Mouse (Mus musculus) G1E (cell line): ENCODE data around the gene Coro1a. TPM values are rescaled to one million over a fixed set of nuclear protein-coding genes. Genes with fewer than 3 reads are reported as not detected.

Source experiments
- ATAC-seq: 2 replicates; pipeline ENCODE4 v1.8.0; 2016; ENCODE audit warnings: mild to moderate bottlenecking; ENCODE audit not compliant: insufficient number of reproducible peaks, poor library complexity, low FRiP score, severe bottlenecking; ENCODE audit errors: extremely low read depth
- DNase-seq: peaks from one replicate; pipeline ENCODE4 v3.0.0; 2012; ENCODE audit warnings: low spot score
- H3K27me3 ChIP-seq: 2 replicates; pipeline ENCODE4 v1.6.1; 2012; ENCODE audit warnings: mild to moderate bottlenecking, low read length, inconsistent platforms; ENCODE audit not compliant: insufficient read depth
- H3K36me3 ChIP-seq: replicated peaks from 2 replicates; pipeline ENCODE3; 2012; ENCODE audit warnings: mild to moderate bottlenecking, inconsistent platforms
- H3K4me1 ChIP-seq: 2 replicates; pipeline ENCODE4 v1.6.1; 2012; ENCODE audit warnings: low read depth, low read length, inconsistent platforms, mixed read lengths; ENCODE audit not compliant: insufficient read depth
- H3K4me3 ChIP-seq: 2 replicates; pipeline ENCODE4 v1.5.1; 2012; ENCODE audit warnings: low read depth, mild to moderate bottlenecking, inconsistent platforms, low read length, moderate library complexity, mixed read lengths
- H3K9me3 ChIP-seq: replicated peaks from 2 replicates; pipeline ENCODE4 v1.6.1; 2012; ENCODE audit warnings: inconsistent platforms
- CTCF ChIP-seq: IDR thresholded peaks from 2 replicates; pipeline ENCODE4 v1.5.1; 2012; ENCODE audit warnings: low read depth, low read length, inconsistent platforms, mixed read lengths
- GATA1 ChIP-seq: IDR thresholded peaks from 2 replicates; pipeline ENCODE4 v1.6.1; 2012; ENCODE audit warnings: borderline replicate concordance, low read length, inconsistent platforms, mixed read lengths
- GATA2 ChIP-seq: IDR thresholded peaks from 2 replicates; pipeline ENCODE4 v1.6.1; 2012; ENCODE audit warnings: low read depth, low read length, inconsistent platforms, borderline replicate concordance
- POLR2AphosphoS5 ChIP-seq: IDR thresholded peaks from 2 replicates; pipeline ENCODE4 v1.6.1; 2012; ENCODE audit warnings: low read depth, low read length, inconsistent platforms; ENCODE audit not compliant: insufficient replicate concordance
- TAL1 ChIP-seq: conservative IDR thresholded peaks from 2 replicates; pipeline ENCODE4 v1.6.1; 2012; ENCODE audit warnings: low read depth, low read length, inconsistent platforms, mixed read lengths
- polyA plus RNA-seq: library from polyadenylated mRNA; stranded (reverse); fragments of >175 nt; gene quantifications from 2 replicates; pipeline ENCODE4 v1.2.3, GENCODE M21; 2012
- total RNA-seq, 2 experiments: library from RNA; stranded (forward) in 1 of 2; stranded (reverse) in 1 of 2; fragments of 200-1000 nt in 1 of 2; fragments of >200 nt in 1 of 2; fragmentation: Nextera tagmentation in 1 of 2; gene quantifications; 2 replicates each; pipeline ENCODE4 v1.2.3; 2014 to 2017

The Coro1a gene
- total and polyA plus RNA-seq, 3 experiments: 36.0 to 186 (median 162) TPM

GRCm38 (mm10) chr7:126725667-126726066 is 18.1 kb upstream of the Coro1a start:
- H3K27me3 ChIP-seq: peaks cover 17% of the 10 kb centered on the region
- DNase-seq (no peak), ATAC-seq (no peak)
- TF ChIP-seq CTCF (no peak), POLR2AphosphoS5 (no peak), TAL1 (no peak), GATA1 (no peak), GATA2 (no peak)
- no peaks in the 10 kb centered on the region for H3K36me3 ChIP-seq
- H3K4me1 ChIP-seq: peaks cover 11% of the 10 kb centered on the region
- no peak overlapping the region for H3K4me3 ChIP-seq
- H3K9me3 ChIP-seq: no peaks in the 10 kb centered on the region; the same call in 1 of the 2 replicates

GRCm38 (mm10) chr7:126725077-126725476 is 17.5 kb upstream of the Coro1a start:
- Histone ChIP-seq H3K4me3 (no peak overlapping the region), H3K9me3 (no peaks in the 10 kb centered on the region; the same call in 1 of the 2 replicates), H3K36me3 (no peaks in the 10 kb centered on the region), H3K27me3 (peaks cover 14% of the 10 kb centered on the region), H3K4me1 (peaks cover 11% of the 10 kb centered on the region)
- TF ChIP-seq POLR2AphosphoS5 (no peak), GATA1 (no peak), GATA2 (no peak), TAL1 (no peak), CTCF (no peak)
- ATAC-seq: no peak
- DNase-seq: no peak

GRCm38 (mm10) chr7:126721635-126722034 is 14.0 kb upstream of the Coro1a start:
- DNase-seq: no peak
- Histone ChIP-seq H3K4me1 (peaks cover 11% of the 10 kb centered on the region), H3K9me3 (no peaks in the 10 kb centered on the region; the same call in 1 of the 2 replicates), H3K4me3 (no peak overlapping the region), H3K27me3 (peaks cover 19% of the 10 kb centered on the region), H3K36me3 (no peaks in the 10 kb centered on the region)
- no peak for ATAC-seq
- no peak for TF ChIP-seq GATA1
- TF ChIP-seq POLR2AphosphoS5: no peak
- no peak for TF ChIP-seq TAL1
- no peak for TF ChIP-seq GATA2
- TF ChIP-seq CTCF: no peak

GRCm38 (mm10) chr7:126718787-126719337 is 11.3 kb upstream of the Coro1a start:
- Histone ChIP-seq H3K4me1 (peaks cover 4% of the 10 kb centered on the region; the same call in 1 of the 2 replicates), H3K4me3 (no peak overlapping the region), H3K27me3 (peaks cover 20% of the 10 kb centered on the region), H3K36me3 (no peaks in the 10 kb centered on the region), H3K9me3 (no peaks in the 10 kb centered on the region; the same call in 1 of the 2 replicates)
- DNase-seq: no peak
- TF ChIP-seq TAL1: no peak
- TF ChIP-seq GATA2: no peak
- TF ChIP-seq POLR2AphosphoS5: no peak
- TF ChIP-seq CTCF: no peak
- TF ChIP-seq GATA1: no peak
- no peak for ATAC-seq

- H3K4me3 ChIP-seq: no peak overlapping the region
- peaks cover 4% of the 10 kb centered on the region; the same call in 1 of the 2 replicates for H3K4me1 ChIP-seq
- H3K27me3 ChIP-seq: peaks cover 20% of the 10 kb centered on the region
- TF ChIP-seq TAL1: no peak
- no peaks in the 10 kb centered on the region for H3K9me3 ChIP-seq
- no peak for DNase-seq
- ATAC-seq: no peak
- H3K36me3 ChIP-seq: no peaks in the 10 kb centered on the region
Observed at GRCm38 (mm10) chr7:126717566-126717965, 10.0 kb upstream of the Coro1a start.

- TF ChIP-seq GATA1 (no peak), TAL1 (no peak)
- ATAC-seq (no peak), DNase-seq (no peak)
- no peaks in the 10 kb centered on the region for H3K9me3 ChIP-seq
- H3K36me3 ChIP-seq: no peaks in the 10 kb centered on the region
- H3K4me1 ChIP-seq: no peaks in the 10 kb centered on the region
- H3K27me3 ChIP-seq: peaks cover 27% of the 10 kb centered on the region
- no peak overlapping the region for H3K4me3 ChIP-seq
Observed at GRCm38 (mm10) chr7:126715679-126716078, 8.1 kb upstream of the Coro1a start.

GRCm38 (mm10) chr7:126711910-126712309 is 4.3 kb upstream of the Coro1a start:
- DNase-seq (no peak), ATAC-seq (no peak)
- Histone ChIP-seq H3K27me3 (peaks cover 38% of the 10 kb centered on the region), H3K9me3 (peaks cover 5% of the 10 kb centered on the region), H3K4me1 (peaks cover 10% of the 10 kb centered on the region), H3K36me3 (no peaks in the 10 kb centered on the region), H3K4me3 (no peak overlapping the region)
- no peak for TF ChIP-seq CTCF
- TF ChIP-seq TAL1: no peak
- TF ChIP-seq GATA2: no peak
- no peak for TF ChIP-seq POLR2AphosphoS5
- TF ChIP-seq GATA1: no peak
